Mouse (Mus musculus) cerebellum, adult 8-10 months (tissue): ENCODE measurements around the gene Wwox.
A peak's percentile ranks its signal among the peaks of the same experiment; 100 is the strongest.

Source experiments
- DNase-seq: peaks from one replicate; pipeline ENCODE4 v3.0.0; 2022

Gene Wwox

GRCm38 (mm10) chr8:114439334-114440204 is at the start of gene Wwox:
TSS of gene Wwox (plus strand) at chr8:114439655.
- DNase-seq, result peak; percentile 100

DNA sequence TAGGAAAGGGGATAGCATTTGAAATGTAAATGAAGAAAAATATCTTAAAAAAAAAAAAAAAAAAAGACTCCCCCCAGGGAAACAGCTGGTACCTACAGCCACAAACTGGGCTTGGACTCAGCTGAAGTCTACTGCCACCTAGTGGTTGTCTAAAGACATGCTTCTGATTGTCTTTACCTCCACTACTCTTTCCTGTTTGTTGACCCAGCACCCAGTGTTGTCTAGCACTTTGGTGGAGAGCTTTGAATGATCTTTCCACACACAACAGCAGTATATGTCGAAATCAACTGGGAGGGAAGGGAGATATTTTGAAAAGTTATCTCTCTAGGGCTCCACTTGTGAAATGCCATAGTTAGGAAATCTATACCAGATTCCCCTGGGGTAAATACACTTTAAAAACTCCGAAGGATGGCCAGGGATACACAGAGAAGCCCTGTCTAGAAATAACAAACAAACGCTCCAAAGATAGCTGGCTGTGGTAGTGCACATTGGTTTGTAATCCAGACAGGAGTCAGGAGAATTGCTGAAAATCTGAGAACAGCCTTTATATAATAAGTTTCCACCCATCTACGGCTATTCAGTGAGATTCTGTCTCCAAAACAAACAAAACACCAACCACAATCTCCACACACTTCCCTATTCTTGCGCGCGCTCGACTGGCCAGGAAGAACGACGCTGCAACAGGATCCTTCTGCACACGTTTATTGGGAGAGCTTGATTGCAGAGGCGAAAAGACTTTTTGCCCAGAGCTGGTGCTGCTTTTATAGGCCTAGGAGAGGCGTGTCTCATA is 48.8 kb upstream of the Wwox start:
- no peak for DNase-seq

DNA sequence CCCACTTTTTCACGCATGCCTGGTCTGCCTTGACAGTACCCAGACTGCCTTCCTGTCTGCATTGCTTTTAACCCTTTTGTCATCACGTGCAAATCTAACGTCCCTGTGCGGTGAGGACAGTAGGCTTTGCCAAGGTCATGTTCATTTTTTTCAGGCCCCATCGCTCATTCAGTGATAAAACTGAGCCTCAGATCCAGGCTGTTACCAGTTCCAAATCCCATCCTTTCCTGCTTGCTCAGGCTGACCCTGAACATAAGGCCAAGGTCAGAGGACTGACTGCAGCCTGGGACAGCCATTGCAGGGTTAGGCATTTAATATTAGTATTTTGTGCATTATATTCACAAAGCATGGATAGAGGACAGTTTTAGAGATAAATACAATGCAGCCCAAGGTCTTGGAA is 41.1 kb upstream of the Wwox start:
- DNase-seq, result no peak

GRCm38 (mm10) chr8:114399273-114399672 is 40.2 kb upstream of the Wwox start:
- DNase-seq, result no peak

DNA sequence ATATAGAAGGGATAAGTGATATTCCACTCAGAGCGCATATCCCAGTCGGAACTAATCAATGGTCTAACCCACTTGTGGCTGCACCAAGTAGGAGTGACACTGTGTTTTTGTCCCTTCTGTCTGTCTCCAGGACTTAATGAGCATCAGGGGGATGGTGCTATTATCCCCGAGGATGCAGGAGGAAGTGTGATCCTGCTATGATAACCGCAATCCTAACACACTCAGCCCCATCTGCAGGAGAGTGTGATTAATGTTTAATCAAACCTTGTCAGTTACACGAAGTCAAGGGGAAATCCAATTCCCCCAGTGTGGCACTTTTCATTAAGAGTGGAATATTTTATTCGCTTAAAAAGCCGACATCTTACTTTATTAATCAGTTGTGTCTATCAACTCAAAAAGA is 37.8 kb upstream of the Wwox start:
- no peak for DNase-seq

DNA sequence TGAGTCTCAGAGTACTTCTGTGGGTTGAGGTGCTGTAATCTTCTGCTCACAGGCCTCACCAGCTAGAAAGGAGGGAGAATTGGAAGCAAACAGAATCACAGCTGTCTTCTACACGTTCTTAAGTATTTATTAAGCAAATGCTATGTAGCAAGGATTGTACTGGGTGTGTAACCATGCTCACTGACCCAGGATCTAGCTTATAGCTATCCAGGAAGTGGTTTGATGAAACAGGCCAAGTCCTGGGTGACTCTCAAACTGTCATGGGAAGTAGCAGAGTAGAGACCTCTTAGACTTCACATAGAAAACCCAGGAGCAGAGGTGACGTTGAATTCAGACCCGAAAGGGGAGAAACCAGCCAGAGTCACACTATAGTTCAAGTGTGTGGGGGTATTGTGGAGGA is 28.0 kb upstream of the Wwox start:
- no peak for DNase-seq

DNA sequence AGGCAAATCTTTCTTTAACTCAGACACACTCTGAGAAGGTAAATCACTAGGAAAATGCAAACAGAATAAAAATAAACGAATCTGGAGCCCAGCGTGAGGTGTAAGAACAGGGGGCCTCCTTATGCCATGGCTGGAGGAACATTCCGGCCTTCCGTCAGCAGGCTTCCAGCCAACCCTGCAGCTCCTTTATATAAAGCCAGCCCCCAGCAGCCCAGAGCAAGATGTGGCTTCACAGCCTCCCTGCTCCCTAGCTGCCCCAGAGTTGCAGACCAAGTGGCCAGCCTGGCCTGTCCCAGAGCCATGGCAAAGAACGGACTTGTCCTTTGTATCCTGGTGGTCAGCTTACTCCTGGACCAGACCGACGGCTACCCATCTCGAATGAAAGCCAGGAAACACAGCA is 21.7 kb upstream of the Wwox start, which contains the start of gene Clec3a:
Clec3a (plus strand) TSS at position 301 of the 400 bp plus-strand sequence.
- no peak for DNase-seq

GRCm38 (mm10) chr8:114418486-114418885 is 21.0 kb upstream of the Wwox start:
- no peak for DNase-seq

GRCm38 (mm10) chr8:114418904-114419303 is 20.6 kb upstream of the Wwox start:
- no peak for DNase-seq

GRCm38 (mm10) chr8:114421544-114421943 is 17.9 kb upstream of the Wwox start:
- no peak for DNase-seq

- DNase-seq, result peak; percentile 55
These were observed 1.2 kb upstream of the Wwox start for GRCm38 (mm10) chr8:114438236-114438635.

DNA sequence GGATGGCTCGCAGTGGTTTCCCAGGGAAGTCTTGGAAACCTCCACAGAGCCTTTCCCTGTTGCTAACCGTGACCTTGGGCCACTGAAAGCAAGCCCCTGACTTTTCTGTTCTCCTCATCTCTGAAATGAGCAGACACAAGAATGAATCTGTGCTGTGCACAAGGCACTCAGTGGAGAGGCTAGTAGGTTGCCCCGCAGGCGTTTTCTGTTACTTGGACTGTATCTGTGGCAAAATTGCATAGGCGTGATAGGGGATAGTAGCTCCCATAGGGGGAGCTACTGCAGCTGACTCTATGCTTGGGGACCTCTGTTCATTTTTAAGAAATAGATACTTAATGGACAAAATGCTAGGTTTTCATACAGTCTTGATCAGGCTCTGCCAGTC is 742 bp downstream of the Wwox start:
- DNase-seq, result no peak

DNA sequence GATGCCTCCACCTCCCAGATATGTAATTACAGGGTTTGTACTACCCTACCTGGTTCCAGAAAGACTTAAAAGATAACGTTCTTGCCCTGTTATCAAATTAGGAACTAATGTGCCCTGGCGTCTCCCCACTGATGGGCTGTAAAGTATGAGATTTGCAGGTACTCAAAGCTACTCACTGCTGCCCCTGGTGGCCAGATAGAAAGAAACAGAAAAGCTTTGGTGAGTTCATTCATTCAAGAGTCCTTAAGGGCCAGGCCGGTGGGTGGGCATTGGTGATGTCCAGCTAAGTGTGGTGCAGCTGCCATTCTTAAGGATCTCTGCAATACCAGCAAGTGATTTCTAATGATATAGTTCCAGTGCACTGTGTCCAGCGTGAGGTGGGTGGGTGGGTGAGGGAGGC is 2.2 kb downstream of the Wwox start:
- no peak for DNase-seq

GRCm38 (mm10) chr8:114446884-114447283 is 7.4 kb downstream of the Wwox start:
- DNase-seq, result no peak

- peak; percentile 9 for DNase-seq
These were observed 12.8 kb downstream of the Wwox start for GRCm38 (mm10) chr8:114452278-114452677.

DNA sequence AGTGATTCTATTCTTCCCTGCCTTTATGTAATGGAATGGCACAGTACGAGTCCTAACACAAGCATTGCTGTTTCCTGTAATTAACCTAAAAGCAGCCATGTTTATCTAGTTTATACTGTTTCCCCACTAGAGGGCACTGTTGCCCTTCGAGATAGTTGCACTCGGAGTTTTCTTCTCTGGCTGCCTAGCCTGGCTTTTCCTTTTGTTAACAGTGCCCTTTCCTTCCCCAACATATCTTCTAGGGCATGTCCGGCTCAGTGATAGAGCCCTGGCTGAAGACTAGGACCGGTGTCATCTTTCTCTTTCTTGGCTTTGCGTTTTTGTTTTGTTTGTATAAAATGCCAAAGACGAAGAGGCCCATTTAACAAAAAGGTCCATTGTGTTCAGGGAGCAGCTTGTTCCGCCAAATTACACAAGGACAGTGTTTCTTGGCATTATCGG is 13.3 kb downstream of the Wwox start:
- peak; percentile 81 for DNase-seq

GRCm38 (mm10) chr8:114455302-114455701 is 15.8 kb downstream of the Wwox start:
- no peak for DNase-seq

DNA sequence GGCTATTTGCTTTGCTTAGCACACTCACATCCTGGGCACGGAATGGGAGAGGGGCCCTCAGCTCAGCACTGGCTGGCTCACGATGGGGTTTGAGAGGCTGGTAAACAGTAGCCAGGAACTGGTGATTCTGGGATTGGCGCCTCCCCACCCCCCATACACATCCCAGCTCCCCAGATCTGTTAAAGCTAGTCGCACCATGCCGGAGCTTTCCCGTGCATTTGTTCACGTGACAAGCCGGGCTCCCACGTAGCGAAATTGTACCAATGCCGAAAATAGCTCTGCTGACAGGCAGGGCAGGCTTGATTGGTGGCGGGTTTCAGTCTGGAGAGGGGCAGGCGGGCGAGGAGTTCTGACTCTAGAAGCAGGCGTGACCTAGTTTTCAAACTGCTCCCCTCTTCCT is 16.5 kb downstream of the Wwox start:
- peak; percentile 31 for DNase-seq

DNA sequence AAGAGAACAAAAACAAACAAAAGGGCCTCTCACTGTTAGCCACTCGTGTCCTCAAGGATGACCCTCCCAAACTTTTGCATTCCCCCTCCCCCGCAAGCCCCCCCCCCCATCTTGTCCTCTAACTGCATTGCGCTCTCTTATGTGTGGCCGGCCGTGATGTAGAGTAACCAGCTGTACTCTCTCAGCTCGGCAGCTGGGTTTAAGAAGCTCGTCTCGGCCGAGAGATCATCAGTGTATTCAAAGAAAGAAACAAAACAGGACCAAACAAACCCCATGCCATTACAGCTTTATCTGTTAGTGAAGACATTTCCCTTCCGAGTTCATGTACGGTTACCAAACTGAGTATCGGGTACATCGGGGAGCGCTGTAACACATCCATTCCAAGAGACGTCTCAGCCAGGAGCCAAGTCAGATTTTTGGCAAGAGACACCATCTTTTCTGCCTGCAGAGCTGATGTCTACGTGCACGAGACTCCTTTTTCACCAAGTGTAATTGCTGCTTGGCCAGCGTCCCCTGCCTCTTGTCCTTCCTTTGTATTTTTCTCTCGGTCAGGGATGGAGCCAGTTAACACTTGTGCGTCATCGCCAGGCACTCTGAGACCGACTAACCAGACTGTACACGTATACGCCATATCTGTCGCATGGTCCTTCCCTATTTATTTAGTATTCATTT is 18.8 kb downstream of the Wwox start:
- no peak for DNase-seq

GRCm38 (mm10) chr8:114460600-114460999 is 21.1 kb downstream of the Wwox start:
- DNase-seq, result no peak

- DNase-seq, result no peak
These were observed 23.1 kb downstream of the Wwox start for GRCm38 (mm10) chr8:114462591-114462990.

GRCm38 (mm10) chr8:114463305-114463704 is 23.9 kb downstream of the Wwox start:
- DNase-seq, result no peak

GRCm38 (mm10) chr8:114468526-114469207 is 29.2 kb downstream of the Wwox start:
- no peak for DNase-seq
